Mouse (Mus musculus): Measurements from ENCODE around the gene Med12l. TPM values are rescaled to one million over a fixed set of nuclear protein-coding genes. Genes with fewer than 3 reads are reported as not detected.

The Med12l gene
- total and polyA plus RNA-seq, 3 experiments: 9.2 to 14.0 (median 9.4) TPM

GRCm38 (mm10) chr3:59191674-59192073 lies 186.0 kb downstream of the Med12l start:
- no peak for DNase-seq

GRCm38 (mm10) chr3:59194099-59194498 lies 188.5 kb downstream of the Med12l start:
- no peak for DNase-seq

- DNase-seq: no peak
Measured at GRCm38 (mm10) chr3:59194938-59195337, 189.3 kb downstream of the Med12l start, which contains the start of gene Gpr87. TSS of gene Gpr87 (minus strand) at chr3:59195104.

- DNase-seq: no peak
Measured at GRCm38 (mm10) chr3:59197329-59197948, 191.8 kb downstream of the Med12l start.

GRCm38 (mm10) chr3:59203802-59204520 lies 198.3 kb downstream of the Med12l start:
- no peak for DNase-seq

- DNase-seq: no peak
Measured at GRCm38 (mm10) chr3:59204719-59205503, 199.3 kb downstream of the Med12l start.

GRCm38 (mm10) chr3:59205941-59206340 lies 200.3 kb downstream of the Med12l start:
- DNase-seq: no peak

- peak; percentile 16 for DNase-seq
Measured at GRCm38 (mm10) chr3:59208650-59209548, 203.3 kb downstream of the Med12l start.

GRCm38 (mm10) chr3:59210089-59210488 lies 204.5 kb downstream of the Med12l start:
- DNase-seq: no peak

GRCm38 (mm10) chr3:59210727-59211126 lies 205.1 kb downstream of the Med12l start, which contains the start of gene P2ry13:
TSS of gene P2ry13 (minus strand) at chr3:59210882.
- DNase-seq: no peak

- DNase-seq: no peak
Measured at GRCm38 (mm10) chr3:59211784-59212183, 206.2 kb downstream of the Med12l start.

- no peak for DNase-seq
Measured at GRCm38 (mm10) chr3:59212404-59212803, 206.8 kb downstream of the Med12l start.

- no peak for DNase-seq
Measured at GRCm38 (mm10) chr3:59217211-59217610, 211.6 kb downstream of the Med12l start.

- no peak for DNase-seq
Measured at GRCm38 (mm10) chr3:59219326-59219725, 213.7 kb downstream of the Med12l start.

- no peak for DNase-seq
Measured at GRCm38 (mm10) chr3:59222303-59222702, 216.7 kb downstream of the Med12l start.

GRCm38 (mm10) chr3:59225411-59225810 lies 219.8 kb downstream of the Med12l start:
- DNase-seq: no peak

- no peak for DNase-seq
Measured at GRCm38 (mm10) chr3:59227696-59228095, 222.1 kb downstream of the Med12l start.

- peak; percentile 20 for DNase-seq
Measured at GRCm38 (mm10) chr3:59228730-59229551, 223.3 kb downstream of the Med12l start.

- no peak for DNase-seq
Measured at GRCm38 (mm10) chr3:59230912-59231311, 225.3 kb downstream of the Med12l start.

- no peak for DNase-seq
Measured at GRCm38 (mm10) chr3:59234878-59235277, 229.3 kb downstream of the Med12l start.

- DNase-seq: no peak
Measured at GRCm38 (mm10) chr3:59243384-59243783, 237.8 kb downstream of the Med12l start.

Data from adrenal gland, adult 2 months (tissue).